Mouse (Mus musculus): ENCODE results near the gene Gm38392.
"Not testable (repeated sequence)": the region's sequence is repeated elsewhere in the genome, so short reads cannot be mapped to it uniquely, and the experiment has no call there.

- not testable (repeated sequence) for TF ChIP-seq CTCF (IDR thresholded peaks at IDR 0.05; ENCODE audit: borderline replicate concordance, insufficient read depth, low read length); POLR2A (IDR thresholded peaks at IDR 0.05; ENCODE audit: low read depth, low read length)
Measured at GRCm38 (mm10) chr3:88281141-88281916, 5.7 kb downstream of the Gm38392 start.
